Mouse (Mus musculus): ENCODE results near the gene Kcnrg.

The Kcnrg gene

DNA sequence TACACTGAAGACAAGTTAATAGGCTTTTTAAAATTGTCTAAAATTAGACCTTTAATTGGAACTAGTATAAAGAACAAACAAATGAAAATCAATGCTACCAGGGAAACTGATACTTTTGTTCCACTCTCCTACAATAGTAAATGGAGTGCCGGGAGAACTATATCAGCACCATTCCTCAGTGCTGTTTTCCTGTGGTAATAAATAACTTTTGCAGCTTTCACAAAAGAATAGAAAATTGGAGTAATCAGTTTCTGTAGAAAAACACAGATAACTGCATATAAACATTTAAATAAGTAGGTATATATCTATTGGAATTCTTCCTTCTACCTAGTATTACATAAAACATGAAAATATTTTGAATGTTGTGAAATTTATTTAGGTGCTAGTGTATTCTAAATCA, 38.3 kb downstream of the Kcnrg start:
- DNase-seq (ENCODE audit: low read depth) = no peak

- no peak for DNase-seq (ENCODE audit: low read depth)
Observed at GRCm38 (mm10) chr14:61647182-61647880, 40.1 kb downstream of the Kcnrg start.

DNA sequence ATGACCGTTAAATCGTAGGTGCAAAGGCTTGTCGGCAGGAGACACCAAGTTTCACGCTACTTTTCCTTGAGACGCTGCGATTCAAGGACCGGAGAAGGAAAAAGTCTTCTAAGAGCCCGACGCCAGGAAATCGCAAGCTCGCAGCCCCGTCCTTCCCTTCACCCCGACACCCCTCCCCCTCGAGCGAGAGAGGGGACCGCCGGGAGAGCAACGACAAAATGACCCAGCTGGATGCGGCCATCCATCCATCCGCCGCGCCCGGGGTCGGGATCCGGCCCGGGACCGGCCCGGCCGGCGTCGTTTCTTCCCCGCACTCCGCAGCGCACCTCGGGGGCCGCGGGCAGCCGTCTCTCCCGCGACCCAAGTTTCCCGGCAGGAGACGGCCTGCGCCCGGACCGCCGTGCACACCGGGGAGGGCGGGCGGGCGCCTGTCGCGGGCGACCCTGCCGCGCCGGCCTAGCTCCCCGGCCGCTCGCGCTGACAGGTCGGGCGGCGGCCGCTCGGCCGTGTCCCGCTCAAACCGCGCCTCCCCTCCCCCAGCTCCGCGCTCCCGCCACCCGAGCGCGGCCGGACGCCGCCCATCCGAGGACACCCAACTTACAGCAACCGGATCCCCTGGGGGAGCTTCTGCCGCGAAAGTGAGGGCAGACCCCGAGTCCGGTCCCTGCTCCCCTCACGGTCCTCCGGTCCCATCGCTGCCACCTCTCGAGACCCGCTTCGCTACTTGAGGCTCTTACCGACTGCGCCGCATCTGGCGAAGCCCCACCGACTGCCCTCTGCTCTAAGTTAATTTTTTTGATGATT, 40.8 kb downstream of the Kcnrg start:
- DNase-seq (ENCODE audit: low read depth) = peak; percentile 60

DNA sequence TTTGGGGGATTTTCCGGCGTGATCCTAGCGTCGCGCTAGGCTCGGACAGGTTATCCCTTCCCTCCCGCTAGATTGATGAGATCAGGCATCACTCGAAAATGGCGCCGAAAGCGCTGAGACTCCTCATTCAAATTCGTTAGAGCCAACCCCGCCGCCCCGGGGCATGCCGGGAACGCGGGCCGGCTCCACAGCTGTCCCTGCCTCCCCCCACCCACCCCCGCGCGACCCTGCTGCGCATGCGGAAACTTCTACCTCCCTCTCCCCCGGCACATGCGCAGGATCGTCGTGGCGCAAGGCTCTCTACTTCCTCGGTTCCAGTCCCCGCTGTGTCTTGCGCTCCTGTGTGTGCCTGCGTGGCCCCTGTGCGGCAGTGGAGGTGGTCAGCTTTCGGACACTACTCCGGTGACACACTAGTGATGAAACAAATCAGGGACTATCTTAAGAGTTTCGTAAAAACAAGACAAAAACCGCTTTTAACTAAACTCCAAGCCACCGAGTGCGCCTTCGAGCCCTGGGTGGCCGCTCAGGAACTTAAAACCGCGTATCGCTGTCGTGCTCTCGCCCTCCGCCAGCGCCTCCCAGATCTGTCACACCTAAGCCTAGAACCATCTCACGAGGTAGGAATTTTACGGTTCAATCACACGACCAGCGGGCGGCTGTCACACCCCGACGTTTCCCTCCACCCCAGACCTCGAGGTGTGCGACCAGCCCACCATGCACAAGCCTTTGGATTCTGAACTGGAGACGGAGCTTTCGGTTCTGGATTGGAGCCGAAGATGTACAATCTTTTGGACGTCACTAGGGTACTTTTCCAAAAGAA, 41.6 kb downstream of the Kcnrg start:
- DNase-seq (ENCODE audit: low read depth) = peak; percentile 99

GRCm38 (mm10) chr14:61650291-61650960, 43.2 kb downstream of the Kcnrg start:
- peak; percentile 72 for DNase-seq (ENCODE audit: low read depth)

- no peak for DNase-seq (ENCODE audit: low read depth)
Observed at GRCm38 (mm10) chr14:61656469-61656868, 49.2 kb downstream of the Kcnrg start.

DNA sequence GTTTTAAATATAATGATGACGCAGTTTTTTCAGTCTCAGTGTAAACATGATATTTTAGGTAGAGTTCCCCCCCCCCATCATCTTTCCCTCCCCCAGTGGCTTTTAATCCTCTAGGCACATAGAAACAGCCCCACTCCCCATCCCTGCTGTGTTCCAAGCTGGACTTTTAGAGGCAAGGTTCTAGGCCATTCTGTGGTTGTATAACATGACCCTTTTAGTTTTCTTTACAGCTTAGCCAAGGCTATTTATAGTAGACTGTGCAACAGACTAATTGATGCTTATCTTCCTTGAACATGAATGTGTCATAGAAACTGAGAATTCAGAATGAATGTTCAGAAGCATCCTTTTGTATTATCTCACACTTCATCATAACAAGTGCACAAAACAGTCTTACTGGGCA, 54.2 kb downstream of the Kcnrg start:
- no peak for DNase-seq (ENCODE audit: low read depth)

DNA sequence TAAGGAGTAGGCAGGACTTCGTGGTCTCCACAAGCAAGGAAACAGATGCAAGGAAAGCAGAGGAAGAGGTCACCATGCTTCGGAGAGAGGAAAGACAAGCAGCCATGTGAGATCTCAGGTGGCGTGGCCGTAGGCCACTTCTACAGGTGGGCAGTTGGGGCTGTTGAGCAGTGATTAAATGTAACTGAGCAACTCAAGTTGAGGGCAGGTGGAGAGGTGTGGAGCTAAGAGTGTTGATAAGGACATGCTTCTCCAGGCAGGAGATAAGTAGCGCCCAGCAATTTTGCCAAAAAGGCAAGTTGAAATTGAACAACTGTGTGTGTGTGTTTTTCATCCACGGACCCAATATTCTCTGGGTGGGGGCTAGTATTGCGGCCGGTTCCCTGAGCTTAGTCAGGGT, 55.0 kb downstream of the Kcnrg start:
- no peak for DNase-seq (ENCODE audit: low read depth)
